Mouse (Mus musculus): ENCODE data around the gene Hes7.
A peak's percentile ranks its signal among the peaks of the same experiment; 100 is the strongest.

Hes7 gene

GRCm38 (mm10) chr11:69120221-69121000, at the start of gene Hes7:
Hes7 (plus strand) TSS chr11:69120404.
- DNase-seq (ENCODE audit: low read depth, low spot score): no peak

GRCm38 (mm10) chr11:69070590-69071222, 49.5 kb upstream of the Hes7 start, which contains the start of gene Tmem107:
Tmem107 (plus strand) TSS chr11:69070806.
- peak; percentile 99 for DNase-seq (ENCODE audit: low read depth, low spot score)

- peak; percentile 39 for DNase-seq (ENCODE audit: low read depth, low spot score)
Measured at GRCm38 (mm10) chr11:69071262-69071661, 48.9 kb upstream of the Hes7 start.

- DNase-seq (ENCODE audit: low read depth, low spot score): no peak
Measured at GRCm38 (mm10) chr11:69072234-69072633, 48.0 kb upstream of the Hes7 start.

GRCm38 (mm10) chr11:69072666-69073064, 47.5 kb upstream of the Hes7 start:
- DNase-seq (ENCODE audit: low read depth, low spot score): no peak

GRCm38 (mm10) chr11:69073065-69073888, 46.9 kb upstream of the Hes7 start:
- peak; percentile 98 for DNase-seq (ENCODE audit: low read depth, low spot score)

GRCm38 (mm10) chr11:69073951-69074775, 46.0 kb upstream of the Hes7 start:
- peak; percentile 75 for DNase-seq (ENCODE audit: low read depth, low spot score)

GRCm38 (mm10) chr11:69074776-69075069, 45.5 kb upstream of the Hes7 start:
- no peak for DNase-seq (ENCODE audit: low read depth, low spot score)

GRCm38 (mm10) chr11:69075764-69076479, 44.3 kb upstream of the Hes7 start:
- DNase-seq (ENCODE audit: low read depth, low spot score): no peak

GRCm38 (mm10) chr11:69076572-69076971, 43.6 kb upstream of the Hes7 start:
- peak; percentile 43 for DNase-seq (ENCODE audit: low read depth, low spot score)

GRCm38 (mm10) chr11:69077316-69077715, 42.9 kb upstream of the Hes7 start:
- DNase-seq (ENCODE audit: low read depth, low spot score): no peak

GRCm38 (mm10) chr11:69078041-69078440, 42.2 kb upstream of the Hes7 start:
- no peak for DNase-seq (ENCODE audit: low read depth, low spot score)

GRCm38 (mm10) chr11:69078805-69079438, 41.3 kb upstream of the Hes7 start:
- DNase-seq (ENCODE audit: low read depth, low spot score): no peak

GRCm38 (mm10) chr11:69080102-69080854, 39.9 kb upstream of the Hes7 start:
- DNase-seq (ENCODE audit: low read depth, low spot score): no peak

GRCm38 (mm10) chr11:69080855-69081222, 39.4 kb upstream of the Hes7 start:
- DNase-seq (ENCODE audit: low read depth, low spot score): no peak

GRCm38 (mm10) chr11:69081613-69082012, 38.6 kb upstream of the Hes7 start:
- no peak for DNase-seq (ENCODE audit: low read depth, low spot score)

GRCm38 (mm10) chr11:69085608-69086007, 34.6 kb upstream of the Hes7 start:
- no peak for DNase-seq (ENCODE audit: low read depth, low spot score)

GRCm38 (mm10) chr11:69086390-69086789, 33.8 kb upstream of the Hes7 start:
- DNase-seq (ENCODE audit: low read depth, low spot score): peak; percentile 89

- peak; percentile 84 for DNase-seq (ENCODE audit: low read depth, low spot score)
Measured at GRCm38 (mm10) chr11:69087082-69087481, 33.1 kb upstream of the Hes7 start.

GRCm38 (mm10) chr11:69087597-69087996, 32.6 kb upstream of the Hes7 start:
- no peak for DNase-seq (ENCODE audit: low read depth, low spot score)

All from brain, adult 2 months (tissue).